Mouse (Mus musculus): ENCODE results near the gene Timp2.
A peak's percentile ranks its signal among the peaks of the same experiment; 100 is the strongest.

Gene Timp2

DNA sequence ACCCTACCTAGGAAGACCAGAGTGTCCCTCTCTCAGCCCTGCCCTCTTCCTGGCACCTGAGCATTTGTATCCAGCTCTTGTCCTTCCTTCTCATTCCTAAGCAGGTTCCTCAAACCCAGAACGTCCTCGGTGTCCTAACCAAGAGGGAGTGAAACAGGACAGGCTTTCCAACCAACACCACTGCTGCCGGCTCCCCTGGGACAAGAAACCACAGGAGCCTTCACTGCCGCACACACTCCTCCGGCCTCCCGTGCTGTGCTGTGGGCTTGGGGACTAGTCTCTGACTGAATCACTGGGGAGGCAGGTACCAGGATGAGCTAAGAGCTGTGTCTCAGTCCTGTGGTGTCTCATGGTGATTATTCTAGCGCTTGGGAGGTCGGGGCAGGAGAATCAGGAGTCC, 14.1 kb upstream of the Timp2 start:
- no peak for DNase-seq (ENCODE audit: low spot score)

- DNase-seq (ENCODE audit: low spot score) = no peak
Measured at GRCm38 (mm10) chr11:118369251-118369650, 13.7 kb upstream of the Timp2 start.

DNA sequence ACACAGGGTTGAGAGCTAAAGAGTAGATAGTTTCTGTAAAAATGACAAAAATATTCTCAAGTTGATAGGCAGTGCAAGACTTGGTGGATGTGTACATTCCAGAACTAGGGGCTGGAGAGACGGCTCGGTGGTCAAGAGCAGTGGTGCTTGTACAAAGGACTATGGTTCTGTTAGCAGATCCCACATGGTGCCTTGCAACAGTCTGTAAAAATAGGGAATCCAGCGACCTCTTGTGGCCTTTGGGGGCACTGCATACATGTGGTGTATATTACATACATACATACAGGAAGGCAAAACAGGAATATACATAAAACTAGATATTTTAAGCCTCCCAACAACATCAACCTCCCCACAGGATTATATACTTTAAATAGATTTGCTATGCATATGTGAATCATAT, 12.8 kb upstream of the Timp2 start:
- no peak for DNase-seq (ENCODE audit: low spot score)

DNA sequence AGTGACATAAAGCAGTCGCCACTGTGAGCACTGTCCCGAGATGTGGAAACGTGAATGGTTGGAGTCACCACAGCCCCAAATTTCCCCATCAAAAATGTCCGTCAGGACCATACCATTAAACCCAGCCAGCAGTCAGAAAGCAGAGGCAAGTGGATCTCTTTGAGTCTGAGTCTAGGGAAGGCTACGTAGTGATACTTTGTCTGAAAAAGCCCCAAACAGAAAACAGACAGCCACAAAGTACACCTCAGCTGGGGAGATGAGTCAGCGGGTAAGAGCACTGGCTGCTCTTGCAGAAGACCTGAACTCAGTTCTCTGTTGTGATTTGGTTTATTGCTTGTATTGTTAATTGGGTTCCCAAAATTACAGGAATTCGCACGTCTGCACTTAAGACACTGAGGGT, 11.0 kb upstream of the Timp2 start:
- DNase-seq (ENCODE audit: low spot score) = no peak

DNA sequence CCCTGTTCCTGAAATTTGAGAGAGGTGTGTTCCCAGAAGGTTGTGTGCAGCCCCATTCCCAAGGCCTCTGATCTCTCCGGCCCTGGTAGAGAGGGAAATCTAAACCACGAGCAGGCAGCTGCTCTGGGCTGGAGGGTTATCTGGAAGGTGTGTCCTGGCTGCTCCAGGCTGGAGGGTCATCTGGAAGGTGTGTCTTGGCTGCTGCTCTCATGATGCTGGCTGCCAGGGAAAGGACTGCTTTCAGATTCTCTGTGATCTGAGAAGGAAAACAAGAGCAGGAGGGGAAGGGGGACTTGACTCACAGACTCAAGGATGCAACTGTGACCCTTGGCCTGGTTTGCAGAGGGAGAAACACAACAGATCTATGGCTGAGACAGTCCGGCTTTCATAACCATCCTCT, 10.6 kb upstream of the Timp2 start:
- no peak for DNase-seq (ENCODE audit: low spot score)

GRCm38 (mm10) chr11:118365171-118365570, 9.6 kb upstream of the Timp2 start:
- peak; percentile 35 for DNase-seq (ENCODE audit: low spot score)

DNA sequence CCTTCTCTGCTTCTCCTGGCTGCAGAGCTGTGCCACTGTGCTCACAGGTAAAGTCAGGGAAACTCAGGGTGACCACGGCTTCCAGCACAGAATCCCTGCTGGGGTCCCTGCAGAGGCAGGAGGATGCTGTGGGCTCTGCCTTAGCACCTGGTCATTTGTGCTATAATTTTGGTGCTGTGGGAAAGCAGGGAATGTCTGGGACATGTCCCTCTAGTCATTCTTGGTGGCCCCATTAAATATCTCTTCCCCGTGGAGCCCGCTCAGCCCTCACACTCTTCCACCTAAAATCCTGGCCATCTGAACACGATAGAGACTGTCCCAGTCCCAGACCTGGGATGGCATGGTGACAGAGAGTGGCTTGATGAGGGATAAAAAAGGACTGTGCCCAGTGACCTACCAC, 8.5 kb upstream of the Timp2 start:
- peak; percentile 1 for DNase-seq (ENCODE audit: low spot score)

DNA sequence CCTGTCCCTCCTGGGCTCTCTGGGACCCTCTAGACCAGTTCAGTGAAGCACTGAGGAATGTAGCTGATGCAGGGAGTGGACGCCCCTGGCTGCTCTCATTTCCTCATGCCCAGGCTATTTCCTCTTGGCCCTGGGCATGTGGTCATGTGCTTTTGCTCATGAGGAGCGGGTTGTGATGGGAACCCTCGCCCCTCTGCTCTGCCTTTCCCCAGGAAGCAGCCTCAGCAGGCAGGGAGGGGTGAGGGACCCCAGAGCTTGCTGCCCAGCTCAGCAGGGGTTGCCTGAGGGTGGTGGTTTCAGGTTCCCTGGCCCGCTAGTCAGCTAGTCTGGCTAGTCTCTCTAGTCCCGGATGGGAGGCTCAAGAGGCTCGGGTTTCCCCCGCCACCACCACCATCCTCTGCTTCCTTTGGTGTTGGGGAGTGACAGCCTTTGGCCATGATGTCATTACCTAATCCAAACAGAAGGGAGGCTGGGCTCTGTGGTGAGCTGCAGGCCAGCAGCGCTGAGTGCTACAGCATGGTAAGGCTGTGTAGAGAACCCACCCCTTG, 7.5 kb upstream of the Timp2 start:
- peak; percentile 29 for DNase-seq (ENCODE audit: low spot score)

DNA sequence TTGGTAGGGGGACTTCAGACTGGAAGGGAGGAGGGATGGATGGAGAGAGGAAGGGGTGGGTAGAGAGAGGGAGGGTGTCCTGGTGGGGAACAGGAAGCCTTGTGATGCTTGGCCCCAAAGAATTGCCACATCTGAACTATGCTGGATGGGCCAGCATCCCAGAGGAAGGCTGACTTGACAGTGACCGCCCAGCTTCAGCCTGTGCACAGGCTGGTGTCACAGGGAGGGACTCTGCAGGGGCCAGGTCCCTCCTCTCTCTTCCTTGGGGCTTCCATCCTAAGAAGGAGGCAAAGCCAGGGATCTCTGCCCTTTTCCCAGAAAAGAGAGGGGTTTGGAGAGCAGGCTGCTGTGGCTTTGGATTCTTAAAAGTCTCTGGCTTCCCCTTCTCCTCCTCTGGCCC, 7.0 kb upstream of the Timp2 start:
- peak; percentile 3 for DNase-seq (ENCODE audit: low spot score)

DNA sequence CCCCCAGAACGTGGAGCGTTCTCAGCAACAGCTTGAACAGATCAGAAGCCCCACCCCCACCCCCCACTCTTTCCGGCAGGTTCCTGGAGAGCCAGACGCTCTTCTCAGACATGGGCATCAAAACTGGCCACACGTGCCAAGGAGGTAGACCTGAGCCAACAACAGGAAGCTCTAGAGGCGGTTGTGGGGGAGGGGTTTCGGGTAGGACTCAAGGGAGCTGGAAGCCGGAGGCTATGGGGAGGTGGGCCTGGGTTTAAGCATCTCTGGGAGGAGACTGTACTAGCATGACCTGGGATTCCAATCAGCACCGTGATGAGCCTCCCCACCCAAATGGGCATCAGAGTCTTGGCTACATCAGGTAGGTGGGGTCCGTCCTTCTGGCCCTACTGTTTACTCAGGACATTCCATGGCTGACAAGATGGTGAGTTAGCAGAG, 5.4 kb upstream of the Timp2 start:
- no peak for DNase-seq (ENCODE audit: low spot score)

DNA sequence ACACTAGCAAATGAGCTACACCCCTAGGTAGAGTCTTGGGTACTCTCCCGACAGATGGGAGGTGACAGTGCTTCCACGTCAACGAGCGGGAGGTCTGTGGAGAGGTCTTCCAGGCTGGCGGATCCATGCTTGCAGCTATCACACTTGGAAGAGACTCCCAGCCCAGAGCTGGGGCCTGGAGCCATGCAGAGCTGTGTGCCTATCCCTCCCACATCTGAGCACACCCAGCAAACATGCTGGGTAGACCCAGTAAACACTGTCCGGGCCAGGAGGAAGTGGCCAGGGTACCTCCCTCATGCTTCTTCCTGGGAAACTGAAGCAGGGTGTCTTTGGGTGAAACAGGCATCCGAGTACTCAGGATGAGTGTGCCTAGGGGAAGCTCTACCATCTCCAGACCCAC, 5.0 kb upstream of the Timp2 start:
- DNase-seq (ENCODE audit: low spot score) = no peak

- peak; percentile 92 for DNase-seq (ENCODE audit: low spot score)
Measured at GRCm38 (mm10) chr11:118355205-118355604, 335 bp downstream of the Timp2 start.

DNA sequence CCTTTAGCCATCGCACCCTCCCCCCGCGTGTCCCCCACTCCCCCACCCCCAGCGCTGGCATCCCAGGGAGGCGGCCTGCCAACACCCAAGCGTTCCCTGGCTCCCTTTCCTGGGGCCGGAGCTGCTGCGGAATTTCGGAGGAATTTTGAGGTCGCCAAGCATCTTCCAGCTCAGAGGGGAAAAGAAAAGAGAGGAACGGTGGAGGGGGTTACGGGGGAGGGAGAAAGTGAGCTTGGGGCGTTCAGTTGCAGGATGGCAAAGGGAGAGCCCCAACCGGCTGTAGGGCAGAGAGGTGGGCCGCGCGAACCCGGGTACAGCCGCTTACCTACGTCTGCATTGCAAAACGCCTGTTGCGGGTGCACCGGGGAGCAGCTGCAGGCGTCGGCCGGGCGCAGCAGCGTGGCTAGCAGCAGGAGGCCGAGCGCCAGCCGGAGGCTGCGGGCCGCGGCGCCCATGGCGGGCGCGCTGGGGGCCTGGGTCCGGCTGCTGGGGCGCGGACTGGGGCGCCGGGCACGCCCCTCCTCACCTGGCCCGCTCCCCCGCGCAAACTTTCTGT, 826 bp downstream of the Timp2 start:
- DNase-seq (ENCODE audit: low spot score) = peak; percentile 48

DNA sequence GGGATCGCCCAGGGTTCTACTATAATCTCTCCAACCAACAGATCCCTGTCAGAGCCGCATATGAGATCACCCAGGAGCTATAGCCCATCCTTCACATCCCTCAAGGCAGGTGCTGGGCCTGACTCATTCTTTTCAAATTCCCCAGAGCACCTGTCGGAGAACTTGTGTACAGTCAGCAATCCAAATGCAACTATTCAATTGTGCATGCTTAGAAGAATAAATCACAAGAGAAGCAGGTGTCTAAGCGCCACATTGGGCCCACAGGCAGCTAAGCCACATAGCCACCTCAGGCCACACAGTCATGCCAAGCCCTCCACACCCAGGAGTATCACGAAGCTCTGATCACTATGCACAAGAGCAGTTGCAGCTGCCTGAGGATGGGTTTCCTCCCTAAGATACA, 6.0 kb downstream of the Timp2 start:
- no peak for DNase-seq (ENCODE audit: low spot score)

DNA sequence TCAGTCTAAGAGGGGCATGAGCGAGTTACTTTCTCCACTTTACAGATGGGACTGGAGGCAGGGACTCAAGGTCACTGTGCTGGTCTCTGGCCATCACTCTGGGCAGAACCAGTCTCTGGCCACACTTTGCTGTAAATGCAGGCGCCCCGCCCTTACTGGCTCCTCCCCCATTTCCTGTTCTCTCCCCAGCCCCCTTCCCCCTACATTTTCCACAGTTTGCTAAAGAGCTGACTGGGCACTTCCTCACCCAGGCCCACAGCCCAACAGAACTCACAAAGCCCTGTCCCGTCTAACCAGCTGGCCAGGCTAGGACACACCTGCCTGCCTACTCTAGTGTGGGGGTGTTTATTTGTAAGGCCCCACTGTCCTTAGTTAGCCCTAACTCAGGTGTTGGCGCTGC, 6.7 kb downstream of the Timp2 start:
- DNase-seq (ENCODE audit: low spot score) = peak; percentile 53

DNA sequence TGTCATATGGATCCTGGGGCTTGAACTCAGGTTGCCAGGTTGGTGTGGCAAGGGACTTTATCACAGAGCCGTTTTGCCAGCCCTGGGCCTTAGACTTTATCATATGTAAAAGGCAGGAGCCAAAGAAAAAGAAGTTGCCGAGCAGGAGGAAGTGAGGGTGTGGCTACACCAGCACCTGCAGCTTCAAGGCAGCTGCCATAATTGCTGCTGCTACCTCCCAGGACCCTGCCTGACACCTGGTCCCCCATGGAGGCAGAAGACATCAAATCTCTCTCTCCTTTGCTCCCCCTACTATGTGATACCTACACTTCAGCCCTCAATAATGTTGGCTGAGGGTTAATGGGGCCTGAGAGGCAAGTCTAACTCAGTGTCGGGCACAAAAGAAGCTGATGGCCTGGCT, 7.1 kb downstream of the Timp2 start:
- DNase-seq (ENCODE audit: low spot score) = no peak

- DNase-seq (ENCODE audit: low spot score) = no peak
Measured at GRCm38 (mm10) chr11:118347911-118348310, 7.6 kb downstream of the Timp2 start.

- no peak for DNase-seq (ENCODE audit: low spot score)
Measured at GRCm38 (mm10) chr11:118347391-118347790, 8.1 kb downstream of the Timp2 start.

DNA sequence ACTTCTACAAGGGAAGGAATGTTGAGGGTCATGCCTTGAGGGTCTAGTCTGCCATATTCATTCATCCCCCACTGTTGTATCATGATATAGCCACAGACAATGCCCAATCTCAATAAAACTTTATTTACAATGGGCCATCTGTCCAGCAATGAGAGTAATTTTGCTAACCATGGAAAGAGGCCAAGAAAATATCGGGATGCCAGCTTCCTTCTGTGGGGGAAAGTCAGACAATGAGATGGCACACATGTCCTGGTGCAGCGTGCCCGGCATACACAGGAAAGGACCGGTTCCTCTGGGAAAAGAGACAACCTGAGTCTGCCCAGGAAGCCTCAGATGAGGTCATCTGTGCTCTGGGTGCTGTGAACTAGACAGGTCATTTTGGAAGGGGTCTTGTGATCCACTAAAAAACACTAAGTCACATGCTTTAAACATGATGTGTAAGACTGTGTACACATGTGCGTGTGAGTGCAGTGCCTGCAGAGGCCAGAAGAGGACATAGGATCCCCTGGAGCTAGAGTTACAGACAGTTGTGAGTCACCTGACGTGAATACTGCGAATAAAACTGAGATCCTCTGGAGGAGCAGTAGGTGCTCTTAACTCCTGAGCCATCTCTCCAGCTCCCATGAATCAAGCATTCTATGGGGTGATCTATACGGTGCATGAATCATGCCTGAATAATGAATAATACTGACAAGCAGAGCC, 9.0 kb downstream of the Timp2 start:
- DNase-seq (ENCODE audit: low spot score) = no peak

DNA sequence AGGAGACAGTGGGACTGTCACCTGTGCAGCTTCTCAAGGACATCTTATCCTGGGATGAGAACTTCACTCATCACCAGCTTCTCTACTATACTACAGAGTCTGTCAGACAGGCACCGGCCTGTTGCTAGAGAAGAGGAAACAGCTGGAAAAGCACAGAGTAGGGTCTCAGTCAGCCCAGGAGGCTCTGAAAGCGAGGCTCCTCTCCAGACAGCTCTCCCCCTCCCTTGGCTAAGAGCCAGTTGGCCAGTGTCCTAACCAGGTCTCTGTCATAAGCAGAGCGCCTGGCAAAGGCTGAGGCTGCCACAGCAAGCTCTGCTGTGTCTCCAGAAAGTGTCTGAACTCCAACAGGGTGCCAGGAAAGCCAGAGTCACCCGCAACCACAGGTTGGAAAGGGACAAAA, 9.8 kb downstream of the Timp2 start:
- peak; percentile 40 for DNase-seq (ENCODE audit: low spot score)

- DNase-seq (ENCODE audit: low spot score) = no peak
Measured at GRCm38 (mm10) chr11:118343629-118344028, 11.9 kb downstream of the Timp2 start.

GRCm38 (mm10) chr11:118342400-118342981, 13.0 kb downstream of the Timp2 start, which contains the start of gene Cep295nl:
Gene Cep295nl (minus strand): TSS chr11:118342500.
- DNase-seq (ENCODE audit: low spot score) = no peak

DNA sequence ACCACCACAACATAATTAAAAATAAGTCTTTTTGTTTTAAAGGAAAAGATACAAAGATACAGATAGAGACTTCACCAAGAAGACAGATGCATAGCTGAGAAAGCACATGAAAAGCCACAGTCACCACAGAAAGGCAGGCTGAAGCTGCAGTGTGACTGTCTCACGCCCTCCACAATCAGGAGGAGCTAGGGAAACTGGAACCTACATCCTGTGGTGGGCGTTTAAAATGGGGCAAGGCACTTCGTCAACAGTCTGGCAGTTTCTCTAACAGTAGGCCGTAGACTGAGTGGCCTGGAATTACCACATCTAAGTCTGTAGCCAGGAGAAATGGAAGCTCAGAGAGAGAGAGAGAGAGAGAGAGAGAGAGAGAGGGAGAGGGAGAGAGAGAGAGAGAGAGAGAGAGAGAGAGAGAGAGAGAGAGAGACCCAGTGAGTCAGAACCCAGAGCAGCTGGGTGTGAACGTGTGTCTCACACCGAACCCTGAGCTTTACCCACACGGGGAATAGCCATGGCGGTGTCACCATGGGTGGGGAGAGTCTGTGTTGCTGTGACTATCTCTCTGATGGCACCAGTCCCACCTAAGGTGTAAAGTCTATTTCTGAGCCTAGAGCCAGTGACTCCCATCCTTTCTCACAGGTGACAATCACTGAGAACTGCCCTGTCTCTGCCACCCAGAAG, 17.9 kb downstream of the Timp2 start:
- no peak for DNase-seq (ENCODE audit: low spot score)

Data from ovary, postnatal 36 days (tissue).